Mouse (Mus musculus) C2C12 (cell line): ENCODE results near the gene Gon7.

ENCODE experiments used
- CEBPB ChIP-seq: IDR thresholded peaks from one replicate; pipeline ENCODE4 v1.6.1; 2011; ENCODE audit warnings: low read depth, mild to moderate bottlenecking, control low read depth, moderate library complexity
- CTCF ChIP-seq: IDR thresholded peaks from one replicate; pipeline ENCODE4 v1.5.1; 2011; ENCODE audit not compliant: control insufficient read depth, insufficient read depth, insufficient read length
- FOSL1 ChIP-seq: IDR thresholded peaks from one replicate; pipeline ENCODE4 v1.8.0; 2011; ENCODE audit warnings: mild to moderate bottlenecking, low read length; ENCODE audit not compliant: poor library complexity, insufficient read depth, severe bottlenecking
- MAX ChIP-seq: IDR thresholded peaks from one replicate; pipeline ENCODE4 v1.6.1; 2011; ENCODE audit warnings: mild to moderate bottlenecking, control low read depth
- MYOD1 ChIP-seq: IDR thresholded peaks from one replicate; pipeline ENCODE4 v1.6.1; 2011; ENCODE audit warnings: low read depth; ENCODE audit not compliant: control insufficient read depth, insufficient read length
- MYOG ChIP-seq: IDR thresholded peaks from one replicate; pipeline ENCODE4 v1.6.1; 2011; ENCODE audit not compliant: control insufficient read depth, insufficient read length; ENCODE audit errors: extremely low read depth
- USF1 ChIP-seq: IDR thresholded peaks from one replicate; pipeline ENCODE4 v1.6.1; 2011; ENCODE audit warnings: low read depth, mild to moderate bottlenecking, control low read depth, moderate library complexity

DNA sequence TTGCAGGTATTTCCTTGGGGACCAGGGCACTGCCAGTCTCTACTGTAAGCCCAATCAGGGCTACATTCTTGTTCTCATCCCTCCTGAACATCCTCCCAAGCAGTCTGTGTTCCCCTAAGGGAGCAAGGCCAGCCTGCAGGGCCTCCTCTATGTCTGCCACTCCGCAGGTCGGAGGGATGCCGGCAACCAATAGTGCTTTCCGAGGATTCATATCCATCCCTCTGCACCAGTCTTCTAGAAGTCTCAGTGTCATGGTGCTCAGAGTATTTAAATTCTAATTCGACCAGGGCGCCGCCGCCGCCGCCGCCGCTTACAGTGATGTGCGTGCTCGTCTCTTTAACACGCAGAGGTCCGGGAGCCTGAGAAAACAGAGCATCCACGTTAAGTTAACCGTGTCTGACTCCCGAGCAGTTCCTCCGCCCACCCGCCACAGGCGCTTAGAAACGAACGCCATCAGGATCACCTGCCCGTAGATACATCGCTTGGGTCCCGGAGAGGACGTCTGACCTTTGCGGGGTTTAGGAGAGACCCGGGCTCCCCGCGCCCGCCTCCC is 14.5 kb downstream of the Gon7 start:
- no peak for TF ChIP-seq USF1
- no peak for TF ChIP-seq MYOG
- TF ChIP-seq CTCF: no peak
- TF ChIP-seq MAX: no peak
- no peak for TF ChIP-seq CEBPB
- no peak for TF ChIP-seq FOSL1
- TF ChIP-seq MYOD1: no peak
